Mouse (Mus musculus): ENCODE measurements at regions not wholly inside any gene's neighbourhood (a gene's known extent, or its start where the extent isn't known, plus 50 kb on each side); places are given as distances from the start of the nearest gene placed in this dataset.

DNA sequence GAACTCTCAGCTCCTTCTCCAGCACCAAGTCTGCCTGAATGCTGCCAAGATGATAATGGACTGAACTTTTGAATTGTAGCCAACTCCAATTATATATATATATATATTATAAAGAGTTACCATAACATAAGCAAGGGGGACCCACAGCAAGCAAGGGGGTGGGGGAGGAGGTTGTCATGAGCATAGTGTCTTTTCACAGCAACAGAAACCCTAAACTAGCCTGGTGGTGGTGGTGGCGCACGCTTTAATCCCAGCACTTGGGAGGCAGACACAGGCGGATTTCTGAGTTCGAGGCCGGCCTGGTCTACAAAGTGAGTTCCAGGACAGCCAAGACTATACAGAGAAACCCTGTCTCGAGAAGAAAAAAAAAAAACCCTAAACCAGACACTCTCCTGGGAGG lies 65.0 kb downstream of the Irf2bpl start:
- TF ChIP-seq CTCF (IDR thresholded peaks at IDR 0.05) = no peak
- TF ChIP-seq EP300 (IDR thresholded peaks at IDR 0.05) = no peak
